Mouse (Mus musculus): Measurements from ENCODE around the gene E130308A19Rik.

The E130308A19Rik gene

DNA sequence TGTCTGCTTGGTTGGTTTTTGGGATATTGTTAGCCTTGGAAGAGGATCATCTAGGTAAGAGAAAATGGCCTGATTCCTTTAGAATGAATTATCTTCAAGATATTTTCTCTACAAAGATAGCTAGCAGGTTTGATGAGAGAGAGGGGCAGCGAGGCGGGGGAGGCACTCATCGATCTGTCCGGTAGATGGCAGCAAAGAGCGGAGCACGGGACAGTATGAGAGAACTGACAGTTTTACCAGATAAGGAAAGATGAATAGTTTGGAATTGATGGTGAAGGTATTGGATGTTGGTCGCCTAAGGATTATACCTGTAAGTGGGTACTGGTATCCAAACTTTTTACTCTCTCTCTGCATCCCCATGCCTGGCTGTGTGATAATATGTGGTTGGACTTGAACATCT lies 160.7 kb downstream of the E130308A19Rik start:
- WGBS = under 1% methylated on average over 7 of the region's 7 CpGs

DNA sequence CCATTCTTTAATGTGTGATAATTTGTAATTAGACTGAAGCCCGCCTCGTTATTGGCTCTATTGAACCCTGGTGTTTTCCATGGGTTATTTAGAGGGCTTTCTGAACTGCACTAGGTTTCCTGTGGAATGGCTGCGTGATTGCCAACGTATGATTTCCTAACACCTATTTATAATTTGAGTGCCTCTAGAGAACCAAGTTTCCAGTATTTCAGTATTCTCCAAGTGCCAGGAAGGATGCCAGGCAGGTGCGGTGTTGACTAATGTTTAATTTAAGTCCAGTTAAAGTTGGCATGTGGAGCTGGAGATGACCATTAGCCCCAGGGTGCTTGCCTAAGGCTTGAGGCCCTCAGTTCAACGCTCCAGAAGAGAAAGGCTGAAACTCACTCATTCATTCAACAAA lies 161.1 kb downstream of the E130308A19Rik start:
- 62% methylated on average over 6 of the region's 6 CpGs for WGBS

DNA sequence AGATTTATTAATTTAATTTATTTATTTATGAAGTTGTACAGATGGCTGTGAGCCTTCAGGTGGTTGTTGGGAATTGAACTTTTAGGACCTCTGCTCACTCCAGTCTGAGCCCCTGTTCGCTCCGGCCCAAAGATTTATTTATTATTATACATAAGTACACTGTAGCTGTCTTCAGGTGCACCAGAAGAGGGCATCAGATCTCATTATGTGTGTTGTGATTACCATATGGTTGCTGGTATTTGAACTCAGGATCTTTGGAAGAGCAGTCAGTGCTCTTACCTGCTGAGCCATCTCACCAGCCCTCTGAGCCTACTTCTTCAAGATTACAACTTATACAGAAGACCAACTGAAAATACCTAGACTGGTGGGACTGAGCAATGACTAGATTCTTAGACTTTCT lies 167.6 kb downstream of the E130308A19Rik start:
- WGBS = 83% methylated on average over 2 of the region's 2 CpGs

DNA sequence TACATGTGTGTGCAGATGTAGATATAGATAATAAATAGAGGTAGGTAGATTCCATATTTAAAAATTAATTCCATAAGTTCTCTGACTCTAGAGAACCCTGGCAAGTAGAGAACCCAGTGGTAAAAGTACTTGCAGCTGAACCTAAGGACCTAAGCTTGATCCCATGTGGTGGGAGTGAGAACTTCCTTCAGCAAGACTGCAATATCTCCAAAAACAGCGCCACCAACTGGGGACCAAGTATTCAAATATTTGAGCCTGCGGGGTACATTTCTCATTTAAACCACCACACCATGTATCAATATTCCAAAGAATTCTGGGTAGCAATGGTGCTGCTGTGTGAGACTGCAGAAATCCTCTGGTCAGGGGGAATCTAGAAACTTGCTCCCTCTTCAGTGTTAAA lies 168.1 kb downstream of the E130308A19Rik start:
- WGBS = 72% methylated on average over 2 of the region's 2 CpGs

DNA sequence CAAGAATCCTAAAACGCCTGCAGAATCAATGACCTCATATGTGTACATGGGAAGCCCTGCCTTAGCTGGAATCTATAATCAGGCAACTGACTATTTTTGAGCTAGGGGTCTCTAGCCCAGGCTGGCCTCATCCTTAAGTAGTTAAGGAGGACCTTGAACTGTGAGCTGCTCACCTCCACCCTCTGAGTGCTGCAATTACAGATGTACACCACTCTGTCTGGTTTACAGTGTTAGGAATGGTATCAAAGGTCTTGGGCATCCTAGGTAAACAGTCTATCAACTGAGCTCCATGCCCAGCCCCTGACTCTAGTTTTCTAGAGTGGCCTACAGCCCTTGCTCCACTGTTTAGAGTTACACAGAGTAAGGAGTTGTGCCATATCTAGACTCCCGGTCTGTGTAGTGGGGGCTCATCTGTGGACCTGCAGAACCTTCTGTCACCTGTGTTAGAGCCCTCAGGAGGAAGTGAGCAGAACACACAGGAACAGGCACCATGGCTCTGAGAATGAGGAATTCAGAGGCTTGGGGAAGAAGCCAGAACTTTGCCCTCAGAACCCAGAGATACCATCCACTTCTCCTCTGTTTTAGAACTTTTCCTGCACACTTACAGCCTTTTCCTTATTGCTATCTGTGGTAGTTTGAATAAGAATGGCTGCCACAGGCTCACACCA lies 169.9 kb downstream of the E130308A19Rik start:
- 90% methylated on average over 2 of the region's 2 CpGs for WGBS

DNA sequence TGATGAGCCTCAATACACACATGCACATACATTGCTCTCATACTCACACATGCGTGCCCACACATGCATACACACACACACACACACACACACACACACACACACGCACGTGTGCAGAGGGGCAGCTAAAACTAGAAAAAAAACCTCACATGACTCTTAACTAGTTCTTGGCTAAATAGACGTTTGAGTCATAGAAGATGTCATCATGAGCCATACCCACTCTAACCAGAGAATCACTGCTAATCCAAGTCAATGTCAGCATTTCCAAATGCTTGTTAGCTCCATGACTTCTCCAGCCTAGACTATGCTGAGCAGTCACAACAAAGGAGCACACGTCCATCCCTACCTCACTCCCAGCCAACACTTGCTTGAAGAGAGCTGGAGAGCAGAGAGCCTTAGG lies 174.2 kb downstream of the E130308A19Rik start:
- 82% methylated on average over 5 of the region's 5 CpGs for WGBS

DNA sequence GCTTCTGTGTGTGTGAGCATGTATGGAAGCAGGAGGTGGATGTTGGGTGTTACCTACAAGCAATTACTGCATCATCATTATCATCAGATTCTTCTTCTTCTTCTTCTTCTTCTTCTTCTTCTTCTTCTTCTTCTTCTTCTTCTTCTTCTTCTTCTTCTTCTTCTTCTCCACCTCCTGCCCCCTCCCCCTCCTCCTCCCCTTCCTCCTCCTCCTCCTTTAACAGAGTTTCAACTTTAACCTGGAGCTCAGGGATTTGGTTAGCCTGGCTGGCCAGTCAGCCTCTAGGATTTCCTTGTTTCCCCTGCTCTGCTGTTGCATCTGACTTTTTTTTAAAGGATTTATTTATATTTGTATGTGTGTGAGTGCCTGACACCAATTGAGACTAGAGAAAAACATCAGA lies 175.5 kb downstream of the E130308A19Rik start, which contains the start of gene Inip:
Gene Inip, minus strand, starts transcription at position 101 of the 400 bp plus-strand sequence.

DNA sequence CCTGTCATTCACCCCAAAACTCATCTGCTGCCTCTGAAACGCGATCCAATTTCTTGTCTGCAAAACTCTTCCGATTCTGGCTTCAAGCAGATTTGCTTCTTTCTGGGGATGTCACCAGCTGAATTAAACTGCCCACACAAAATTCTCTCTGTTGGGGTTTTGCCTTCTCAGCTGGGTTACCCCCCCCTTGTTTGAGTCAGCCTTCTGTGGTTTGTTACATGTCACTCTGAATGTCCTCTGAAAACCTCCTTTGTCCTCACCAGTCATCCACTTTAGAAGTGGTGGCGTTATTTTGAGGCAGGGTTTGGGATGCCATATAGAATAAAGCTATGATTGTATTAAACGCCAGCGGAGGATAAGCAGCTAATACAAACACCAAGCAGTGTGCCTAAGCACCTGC lies 176.1 kb downstream of the E130308A19Rik start:
- 64% methylated on average over 6 of the region's 6 CpGs for WGBS

DNA sequence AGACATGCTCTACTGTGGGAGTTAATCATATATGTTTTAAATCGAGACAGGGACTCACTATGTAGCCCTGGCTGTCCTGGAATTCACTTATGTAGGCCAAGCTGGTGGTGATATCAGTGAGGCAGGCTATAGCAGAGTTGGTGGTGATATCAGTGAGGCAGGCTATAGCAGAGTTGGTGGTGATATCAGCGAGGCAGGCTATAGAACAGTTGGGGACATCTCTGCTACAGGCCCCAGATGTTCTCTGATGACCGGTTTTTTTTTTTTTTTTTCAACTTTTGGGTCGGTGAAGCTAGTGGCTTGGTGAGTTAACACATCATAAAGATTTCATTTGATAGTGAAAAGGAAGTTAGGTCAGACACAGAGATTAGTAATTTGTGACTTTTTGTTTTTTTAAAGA lies 176.8 kb downstream of the E130308A19Rik start:
- 82% methylated on average over 4 of the region's 4 CpGs for WGBS

DNA sequence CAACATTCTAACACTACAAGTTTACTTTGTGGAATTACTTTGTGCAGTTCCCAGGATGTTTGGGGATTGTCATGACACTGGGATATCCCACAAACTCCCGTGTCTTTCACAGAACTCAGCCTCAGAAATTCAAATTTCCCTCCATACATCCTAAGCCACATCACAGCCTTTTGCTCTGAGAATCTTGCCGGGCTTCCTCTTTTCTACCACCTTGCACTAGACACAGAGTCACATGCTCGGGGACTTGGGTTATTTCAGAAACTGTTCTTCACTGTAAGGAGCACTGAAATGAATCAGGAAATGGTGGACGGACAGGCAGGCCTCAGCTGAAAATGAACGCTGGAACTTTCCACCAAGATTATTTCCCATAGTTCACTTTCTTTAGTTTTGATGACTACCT lies 177.3 kb downstream of the E130308A19Rik start:
- WGBS = 83% methylated on average over 5 of the region's 5 CpGs

DNA sequence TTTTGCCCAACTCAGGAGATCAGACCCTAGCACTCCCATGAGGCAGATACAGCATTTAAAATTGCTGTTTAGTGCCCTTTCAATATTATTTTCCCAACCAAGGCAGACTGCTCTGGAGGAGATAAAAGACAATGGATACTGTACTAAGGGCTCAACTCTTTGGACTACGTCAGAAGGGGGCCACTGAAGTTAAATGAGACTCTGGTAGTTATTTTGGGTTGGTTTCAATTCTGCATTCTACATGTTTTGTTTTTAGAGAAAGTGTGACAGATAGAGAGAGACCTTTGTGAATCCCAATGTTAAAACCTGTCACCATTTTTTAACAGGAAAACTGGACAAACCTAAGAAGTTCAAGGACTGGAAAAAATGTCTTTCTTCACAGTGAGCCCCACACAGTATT lies 178.7 kb downstream of the E130308A19Rik start:
- WGBS = 65% methylated on average over 1 of the region's 1 CpGs

DNA sequence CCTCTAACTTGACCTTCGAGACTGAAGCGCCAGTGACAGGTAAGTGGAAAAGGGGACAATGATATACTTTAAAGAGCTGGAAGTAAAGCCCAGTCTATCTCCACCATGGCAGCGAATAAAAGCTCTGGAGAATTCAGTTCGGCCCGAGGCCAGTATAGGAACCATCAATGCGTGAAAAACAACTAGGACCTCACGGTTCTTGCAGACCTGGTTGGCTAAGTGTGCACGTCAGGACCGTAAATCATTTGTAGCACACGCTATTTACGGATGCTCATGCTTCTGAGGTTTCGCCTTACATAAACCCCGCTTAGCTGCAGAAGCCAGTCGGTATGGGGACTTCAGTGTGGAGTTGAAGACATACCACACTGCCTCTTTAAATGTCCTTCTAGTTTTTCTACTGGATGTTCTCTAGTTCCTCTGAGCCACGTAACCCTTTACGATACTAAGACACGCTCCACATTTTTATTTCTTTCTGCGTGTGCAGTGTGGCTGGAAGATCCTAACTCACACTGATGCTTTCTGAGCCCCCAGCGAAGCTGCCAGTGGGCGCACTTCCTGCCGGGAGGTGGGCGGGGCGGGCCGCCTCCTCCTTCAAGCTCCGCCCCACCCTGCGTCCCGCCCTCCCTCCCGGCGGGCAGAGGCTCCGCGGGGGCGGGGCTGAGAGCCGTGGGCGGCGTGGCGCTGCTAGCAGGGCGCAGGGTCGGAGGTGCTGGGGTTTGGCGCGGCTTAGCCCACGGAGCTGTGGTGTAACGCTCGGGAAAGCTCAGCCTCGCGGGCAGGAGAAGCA lies 179.4 kb downstream of the E130308A19Rik start, which contains the start of gene Snx30:
Gene Snx30, plus strand, starts transcription at position 660 of the 787 bp plus-strand sequence.
- WGBS = 3% methylated on average over 45 of the region's 45 CpGs

DNA sequence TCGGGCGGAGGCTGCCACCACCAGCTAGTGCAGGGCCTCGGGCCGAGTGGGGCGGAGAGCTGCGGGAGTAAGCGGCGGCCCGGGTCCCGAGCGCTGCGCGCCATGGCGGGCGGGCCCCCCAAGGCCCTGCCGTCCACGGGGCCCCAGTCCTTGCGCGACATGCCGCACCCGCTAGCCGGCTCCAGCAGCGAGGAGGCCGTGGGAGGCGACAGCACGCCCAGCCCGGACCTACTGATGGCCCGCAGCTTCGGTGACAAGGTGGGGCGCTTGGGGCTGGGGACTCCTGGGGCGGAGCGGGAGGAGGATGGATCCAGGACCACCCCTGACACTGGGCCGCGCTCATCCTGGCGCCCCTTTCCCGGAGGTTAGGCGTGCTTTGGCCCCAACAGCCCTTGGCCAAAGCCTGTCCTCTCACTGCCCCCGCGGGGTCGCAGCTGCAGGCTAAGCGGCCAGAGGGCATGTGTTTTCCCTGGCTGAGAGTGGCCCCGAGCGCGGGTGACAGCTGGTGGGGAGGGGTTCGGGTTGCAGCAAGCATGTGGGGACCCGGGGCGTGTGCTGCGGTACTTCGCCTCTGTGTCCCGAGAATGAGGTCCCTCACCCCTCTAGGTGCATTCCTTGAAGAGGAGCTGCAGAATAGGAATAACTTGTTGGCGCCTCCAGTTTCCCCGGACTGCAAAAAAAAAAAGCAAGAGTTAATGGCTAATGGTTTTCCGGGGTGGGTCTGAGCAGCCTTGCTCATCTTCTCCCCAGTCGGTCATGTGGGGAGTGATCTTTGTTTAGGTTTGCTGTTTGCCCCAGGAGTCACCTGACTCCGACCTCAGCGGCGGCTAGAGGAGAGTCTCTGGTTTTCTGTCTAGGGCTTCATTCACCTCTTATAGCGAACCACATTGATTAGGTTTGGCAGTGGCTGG lies 180.2 kb downstream of the E130308A19Rik start:
- WGBS = 1% methylated on average over 58 of the region's 58 CpGs

DNA sequence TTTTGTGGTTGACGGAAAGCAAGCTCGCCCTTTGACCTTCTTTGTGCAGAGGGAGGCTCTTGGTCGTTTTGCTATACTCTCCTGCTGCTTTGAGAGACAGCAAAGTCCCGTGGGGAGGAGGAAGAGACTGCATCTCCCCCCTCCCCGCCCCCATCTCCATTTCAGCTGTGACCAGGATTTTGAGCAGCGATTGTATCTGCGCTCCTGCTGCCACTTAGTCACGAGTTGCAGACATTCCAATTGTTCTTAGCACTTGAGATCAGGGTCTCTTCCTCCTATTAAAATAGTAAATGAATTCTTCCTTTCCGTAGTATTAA lies 180.8 kb downstream of the E130308A19Rik start:
- 8% methylated on average over 9 of the region's 9 CpGs for WGBS

DNA sequence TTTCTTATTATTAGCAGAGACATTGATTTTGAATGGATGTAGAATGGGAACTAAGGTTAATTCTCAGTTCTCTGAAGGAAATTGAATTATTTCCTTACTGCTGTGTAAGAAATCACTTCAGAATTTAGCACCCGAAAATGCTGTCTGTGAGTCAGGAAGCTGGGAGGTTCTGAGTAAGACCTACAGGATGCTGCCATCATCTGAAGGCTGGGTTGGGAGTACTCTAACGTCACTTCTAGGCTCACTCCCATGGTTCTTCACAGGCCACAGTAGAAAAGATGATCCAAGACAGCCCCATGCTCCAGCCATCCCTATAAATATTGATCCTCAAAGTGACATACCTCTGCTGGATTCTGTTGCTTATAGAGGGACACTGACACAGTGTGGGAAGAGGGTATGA lies 181.5 kb downstream of the E130308A19Rik start:
- WGBS = 33% methylated on average over 2 of the region's 2 CpGs

DNA sequence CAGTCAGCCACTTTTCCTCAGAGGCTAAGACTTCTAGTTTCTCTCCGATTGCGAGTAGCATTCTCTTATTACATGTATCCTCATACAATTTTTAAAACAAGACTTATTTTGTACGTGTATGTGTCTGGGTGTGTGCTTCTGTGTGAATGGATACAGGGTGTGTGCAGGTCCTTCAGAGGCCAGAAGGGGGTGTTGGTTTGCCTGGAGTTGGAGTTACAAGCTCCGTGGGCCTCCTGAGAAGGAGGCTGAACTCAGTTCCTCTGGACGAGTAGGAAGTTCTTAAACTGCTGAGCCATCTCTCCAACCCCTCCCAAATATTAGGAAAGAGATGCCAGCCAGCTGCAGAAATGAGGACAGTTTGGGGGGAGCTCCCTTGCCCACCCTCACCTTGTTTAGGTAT lies 182.4 kb downstream of the E130308A19Rik start:
- WGBS = 63% methylated on average over 5 of the region's 5 CpGs
